Mouse (Mus musculus): ENCODE measurements around the gene Atp6v1g2.
A peak's percentile ranks its signal among the peaks of the same experiment; 100 is the strongest.

The Atp6v1g2 gene

GRCm38 (mm10) chr17:35255704-35256103 lies 22.2 kb downstream of the Atp6v1g2 start:
- no peak for DNase-seq

- DNase-seq = no peak
These were observed 23.9 kb downstream of the Atp6v1g2 start for GRCm38 (mm10) chr17:35257378-35257777.

- DNase-seq = peak; percentile 87 to 93
These were observed 24.5 kb downstream of the Atp6v1g2 start for GRCm38 (mm10) chr17:35257824-35258491.

- peak; percentile 34 to 67 for DNase-seq
These were observed 25.3 kb downstream of the Atp6v1g2 start for GRCm38 (mm10) chr17:35258492-35259478.

- no peak for DNase-seq
These were observed 26.2 kb downstream of the Atp6v1g2 start for GRCm38 (mm10) chr17:35259621-35260020.

GRCm38 (mm10) chr17:35261651-35262050 lies 28.2 kb downstream of the Atp6v1g2 start:
- no peak for DNase-seq

- DNase-seq = peak; percentile 94 to 96
These were observed 29.4 kb downstream of the Atp6v1g2 start, which contains the start of gene H2-D1 for GRCm38 (mm10) chr17:35262664-35263522. H2-D1 (plus strand) TSS chr17:35262730.

GRCm38 (mm10) chr17:35263523-35263883 lies 30.0 kb downstream of the Atp6v1g2 start:
- no peak for DNase-seq

- DNase-seq = no peak
These were observed 34.1 kb downstream of the Atp6v1g2 start for GRCm38 (mm10) chr17:35267399-35268086.

GRCm38 (mm10) chr17:35269653-35270347 lies 36.3 kb downstream of the Atp6v1g2 start:
- peak in 1 of 2 experiments; percentile 20 for DNase-seq

GRCm38 (mm10) chr17:35272249-35272648 lies 38.8 kb downstream of the Atp6v1g2 start:
- no peak for DNase-seq

- DNase-seq = peak; percentile 63 to 71
These were observed 41.3 kb downstream of the Atp6v1g2 start for GRCm38 (mm10) chr17:35274770-35275169.

GRCm38 (mm10) chr17:35276304-35276864 lies 42.9 kb downstream of the Atp6v1g2 start:
- no peak for DNase-seq

- DNase-seq = no peak
These were observed 44.6 kb downstream of the Atp6v1g2 start for GRCm38 (mm10) chr17:35278049-35278448.

- no peak for DNase-seq
These were observed 45.7 kb downstream of the Atp6v1g2 start for GRCm38 (mm10) chr17:35278957-35279688.

GRCm38 (mm10) chr17:35280276-35280675 lies 46.8 kb downstream of the Atp6v1g2 start:
- DNase-seq = no peak

GRCm38 (mm10) chr17:35285431-35285830 lies 52.0 kb downstream of the Atp6v1g2 start:
- DNase-seq = no peak

Data from thymus, adult 18-20 months (tissue).